Mouse (Mus musculus) CH12.LX (cell line): ENCODE data around the gene Znhit2. TPM values are rescaled to one million over a fixed set of nuclear protein-coding genes. Genes with fewer than 3 reads are reported as not detected.
A peak's percentile ranks its signal among the peaks of the same experiment; 100 is the strongest.

Experiments used
- DNase-seq: peaks from one replicate; pipeline ENCODE4 v3.0.0-alpha.2; 2013; ENCODE audit errors: extremely low read depth
- H3K27ac ChIP-seq: 2 replicates; pipeline ENCODE4 v1.5.1; 2012; ENCODE audit warnings: low read depth, mild to moderate bottlenecking, control low read depth, moderate library complexity; ENCODE audit not compliant: insufficient read depth
- H3K27me3 ChIP-seq: replicated peaks from 2 replicates; pipeline ENCODE3; 2012; ENCODE audit warnings: inconsistent platforms
- H3K36me3 ChIP-seq, 2 experiments: replicated peaks in 1 of 2; 2 replicates each; pipeline versions ENCODE3 to v1.6.1; 2012; ENCODE audit warnings: inconsistent platforms in 1 of 2, low read length in 1 of 2, mild to moderate bottlenecking in 1 of 2, mixed read lengths in 1 of 2, moderate library complexity in 1 of 2; ENCODE audit not compliant: control insufficient read depth in 1 of 2, insufficient read depth in 1 of 2
- H3K4me1 ChIP-seq, 2 experiments: 2 replicates each; pipeline ENCODE4 v1.6.1; 2012; ENCODE audit warnings: inconsistent platforms in 1 of 2, moderate library complexity in 1 of 2; ENCODE audit not compliant: insufficient read depth in 2 of 2, control insufficient read depth in 1 of 2
- H3K4me2 ChIP-seq: 2 replicates; pipeline ENCODE4 v1.6.1; 2012; ENCODE audit warnings: low read depth, mild to moderate bottlenecking, control low read depth; ENCODE audit not compliant: poor library complexity, insufficient read depth, severe bottlenecking
- H3K4me3 ChIP-seq, 3 experiments: fragments of 150-350 bp in 1 of 3; sonication (generic) in 1 of 3; replicated peaks in 1 of 3; 2 replicates each; pipeline versions ENCODE3 to v1.5.1; 2011 to 2012; ENCODE audit warnings: low read depth in 2 of 3, low read length in 2 of 3, mild to moderate bottlenecking in 2 of 3, moderate library complexity in 2 of 3, control low read depth in 1 of 3, improper control_type of control experiment in 1 of 3, inconsistent platforms in 1 of 3, mixed read lengths in 1 of 3; ENCODE audit not compliant: poor library complexity in 1 of 3
- H3K79me2 ChIP-seq: replicated peaks from 2 replicates; pipeline ENCODE4 v1.6.1; 2012; ENCODE audit warnings: mild to moderate bottlenecking, moderate library complexity; ENCODE audit not compliant: control insufficient read depth, poor library complexity, insufficient read depth, severe bottlenecking; ENCODE audit errors: extremely low read depth
- H3K9ac ChIP-seq: 2 replicates; pipeline ENCODE4 v1.6.1; 2012; ENCODE audit warnings: low read depth, mild to moderate bottlenecking, control low read depth, moderate library complexity; ENCODE audit not compliant: insufficient read depth
- H3K9me3 ChIP-seq: replicated peaks from 2 replicates; pipeline ENCODE3; 2012; ENCODE audit warnings: low read length, inconsistent platforms, mixed read lengths
- BHLHE40 ChIP-seq: IDR thresholded peaks from 2 replicates; pipeline ENCODE4 v1.6.1; 2011; ENCODE audit warnings: mild to moderate bottlenecking, low read depth, low read length, improper control_type of control experiment
- CHD1 ChIP-seq: IDR thresholded peaks from 2 replicates; pipeline ENCODE4 v1.6.1; 2012; ENCODE audit warnings: low read depth, low read length, improper control_type of control experiment, inconsistent platforms
- CHD2 ChIP-seq: IDR thresholded peaks from 2 replicates; pipeline ENCODE4 v1.6.1; 2011; ENCODE audit warnings: low read length, improper control_type of control experiment
- CTCF ChIP-seq, 2 experiments: IDR thresholded peaks in 1 of 2; conservative IDR thresholded peaks in 1 of 2; 2 replicates each; pipeline ENCODE4 v1.5.1; 2011 to 2012; ENCODE audit warnings: low read depth in 2 of 2, low read length in 2 of 2, improper control_type of control experiment in 1 of 2, inconsistent platforms in 1 of 2, mild to moderate bottlenecking in 1 of 2, moderate library complexity in 1 of 2
- E2F4 ChIP-seq: IDR thresholded peaks from 2 replicates; pipeline ENCODE4 v1.6.1; 2011; ENCODE audit warnings: low read depth, low read length, improper control_type of control experiment; ENCODE audit not compliant: insufficient replicate concordance
- ELF1 ChIP-seq: IDR thresholded peaks from 2 replicates; pipeline ENCODE4 v1.6.1; 2014; ENCODE audit warnings: low read depth, mild to moderate bottlenecking, inconsistent platforms, low read length, improper control_type of control experiment
- EP300 ChIP-seq: IDR thresholded peaks from 2 replicates; pipeline ENCODE4 v1.6.1; 2011; ENCODE audit warnings: low read length, improper control_type of control experiment
- ETS1 ChIP-seq: conservative IDR thresholded peaks from 2 replicates; pipeline ENCODE4 v1.6.1; 2012; ENCODE audit warnings: low read depth, mild to moderate bottlenecking, inconsistent platforms, low read length, improper control_type of control experiment, moderate library complexity
- GABPA ChIP-seq: IDR thresholded peaks from 2 replicates; pipeline ENCODE4 v1.6.1; 2012; ENCODE audit warnings: low read depth, low read length, improper control_type of control experiment, inconsistent platforms; ENCODE audit not compliant: insufficient replicate concordance
- HCFC1 ChIP-seq: IDR thresholded peaks from 2 replicates; pipeline ENCODE4 v1.6.1; 2012; ENCODE audit warnings: low read depth, mild to moderate bottlenecking, inconsistent platforms, low read length, improper control_type of control experiment
- IRF4 ChIP-seq: IDR thresholded peaks from 2 replicates; pipeline ENCODE4 v1.6.1; 2014; ENCODE audit warnings: low read depth, mild to moderate bottlenecking, inconsistent platforms, low read length, improper control_type of control experiment
- JUN ChIP-seq: IDR thresholded peaks from 2 replicates; pipeline ENCODE4 v1.6.1; 2011; ENCODE audit warnings: low read depth, mild to moderate bottlenecking, low read length, improper control_type of control experiment, moderate library complexity; ENCODE audit not compliant: insufficient read depth
- JUND ChIP-seq: conservative IDR thresholded peaks from 2 replicates; pipeline ENCODE4 v1.6.1; 2011; ENCODE audit warnings: low read depth, low read length, improper control_type of control experiment
- KAT2A ChIP-seq: IDR thresholded peaks from 2 replicates; pipeline ENCODE4 v1.6.1; 2012; ENCODE audit warnings: low read length, improper control_type of control experiment, inconsistent platforms; ENCODE audit not compliant: insufficient replicate concordance
- MAFK ChIP-seq: IDR thresholded peaks from 2 replicates; pipeline ENCODE4 v1.6.1; 2011; ENCODE audit warnings: low read length, improper control_type of control experiment; ENCODE audit not compliant: insufficient replicate concordance
- MAX ChIP-seq: IDR thresholded peaks from 2 replicates; pipeline ENCODE4 v1.6.1; 2011; ENCODE audit warnings: low read length, improper control_type of control experiment
- MAZ ChIP-seq: IDR thresholded peaks from 2 replicates; pipeline ENCODE4 v1.6.1; 2012; ENCODE audit warnings: low read depth, mild to moderate bottlenecking, inconsistent platforms, low read length, improper control_type of control experiment, moderate library complexity
- MEF2A ChIP-seq: IDR thresholded peaks from 2 replicates; pipeline ENCODE4 v1.6.1; 2014; ENCODE audit warnings: low read depth, mild to moderate bottlenecking, inconsistent platforms, low read length, improper control_type of control experiment, borderline replicate concordance
- MXI1 ChIP-seq: IDR thresholded peaks from 2 replicates; pipeline ENCODE4 v1.6.1; 2011; ENCODE audit warnings: mild to moderate bottlenecking, low read depth, low read length, improper control_type of control experiment
- MYC ChIP-seq: IDR thresholded peaks from 2 replicates; pipeline ENCODE4 v1.6.1; 2011; ENCODE audit warnings: low read depth, mild to moderate bottlenecking, improper control_type of control experiment, low read length
- NELFE ChIP-seq: IDR thresholded peaks from 2 replicates; pipeline ENCODE4 v1.6.1; 2011; ENCODE audit warnings: low read depth, low read length, improper control_type of control experiment
- NRF1 ChIP-seq: IDR thresholded peaks from 2 replicates; pipeline ENCODE4 v1.6.1; 2014; ENCODE audit warnings: low read depth, mild to moderate bottlenecking, inconsistent platforms, low read length, improper control_type of control experiment, moderate library complexity
- PAX5 ChIP-seq: IDR thresholded peaks from 2 replicates; pipeline ENCODE4 v1.6.1; 2012; ENCODE audit warnings: low read length, inconsistent platforms, mixed read lengths
- POLR2A ChIP-seq: IDR thresholded peaks from 2 replicates; pipeline ENCODE4 v1.6.1; 2011; ENCODE audit warnings: low read depth, mild to moderate bottlenecking, improper control_type of control experiment, low read length
- POLR2AphosphoS2 ChIP-seq: IDR thresholded peaks from 2 replicates; pipeline ENCODE4 v1.6.1; 2011; ENCODE audit warnings: low read depth, low read length, improper control_type of control experiment
- RAD21 ChIP-seq: IDR thresholded peaks from 2 replicates; pipeline ENCODE4 v1.6.1; 2011; ENCODE audit warnings: low read depth, mild to moderate bottlenecking, low read length, improper control_type of control experiment, moderate library complexity
- RCOR1 ChIP-seq: conservative IDR thresholded peaks from 2 replicates; pipeline ENCODE4 v1.6.1; 2012; ENCODE audit warnings: low read depth, mild to moderate bottlenecking, inconsistent platforms, low read length, improper control_type of control experiment
- SIN3A ChIP-seq: IDR thresholded peaks from 2 replicates; pipeline ENCODE4 v1.6.1; 2012; ENCODE audit warnings: low read length, improper control_type of control experiment, inconsistent platforms
- SMC3 ChIP-seq: IDR thresholded peaks from 2 replicates; pipeline ENCODE4 v1.6.1; 2011; ENCODE audit warnings: low read depth, low read length, improper control_type of control experiment
- TBP ChIP-seq: conservative IDR thresholded peaks from 2 replicates; pipeline ENCODE4 v1.6.1; 2011; ENCODE audit warnings: low read depth, low read length, improper control_type of control experiment
- TCF12 ChIP-seq: IDR thresholded peaks from 2 replicates; pipeline ENCODE4 v1.6.1; 2014; ENCODE audit warnings: low read depth, mild to moderate bottlenecking, inconsistent platforms, low read length, improper control_type of control experiment
- UBTF ChIP-seq: IDR thresholded peaks from 2 replicates; pipeline ENCODE4 v1.6.1; 2012; ENCODE audit warnings: low read depth, mild to moderate bottlenecking, inconsistent platforms, low read length, improper control_type of control experiment, moderate library complexity
- USF1 ChIP-seq: IDR thresholded peaks from 2 replicates; pipeline ENCODE4 v1.6.1; 2014; ENCODE audit warnings: low read depth, mild to moderate bottlenecking, inconsistent platforms, low read length, improper control_type of control experiment
- USF2 ChIP-seq: conservative IDR thresholded peaks from 2 replicates; pipeline ENCODE4 v1.6.1; 2011; ENCODE audit warnings: low read depth, low read length, improper control_type of control experiment
- ZC3H11A ChIP-seq: IDR thresholded peaks from 2 replicates; pipeline ENCODE4 v1.6.1; 2012; ENCODE audit warnings: low read depth, mild to moderate bottlenecking, inconsistent platforms, low read length, improper control_type of control experiment
- ZKSCAN1 ChIP-seq: IDR thresholded peaks from 2 replicates; pipeline ENCODE4 v1.6.1; 2012; ENCODE audit warnings: low read depth, inconsistent platforms, low read length, improper control_type of control experiment, borderline replicate concordance
- ZMIZ1 ChIP-seq: IDR thresholded peaks from 2 replicates; pipeline ENCODE4 v1.6.1; 2012; ENCODE audit warnings: low read depth, mild to moderate bottlenecking, inconsistent platforms, low read length, improper control_type of control experiment
- ZNF384 ChIP-seq: IDR thresholded peaks from 2 replicates; pipeline ENCODE4 v1.6.1; 2012; ENCODE audit warnings: low read depth, low read length, improper control_type of control experiment, inconsistent platforms
- dilution Hi-C: fragments of 300-500 bp; cut with MboI; formaldehyde crosslinking; loops from 2 replicates; pipeline ENCODE4 v1.14.3; 2020; ENCODE audit warnings: low sequenced_read_pairs; ENCODE audit not compliant: extremely low pct_unique_long_range_greater_than_20kb, extremely low pct_ligation_motif_present
- in situ Hi-C: fragments of 300-500 bp; cut with MboI; formaldehyde crosslinking; loops from 3 replicates; pipeline ENCODE4 v1.14.3; 2019; ENCODE audit warnings: low sequenced_read_pairs, low pct_ligation_motif_present, low pct_unique_long_range_greater_than_20kb, mixed read lengths
- polyA plus RNA-seq: library from polyadenylated mRNA; unstranded; fragments of >175 nt; gene quantifications from 2 replicates; pipeline ENCODE4 v1.2.1, GENCODE M21; 2012; ENCODE audit warnings: low read depth; ENCODE audit not compliant: insufficient read length
- total RNA-seq, 2 experiments: library from RNA; depleted of rRNA; stranded (reverse); fragments of 300-350 nt in 1 of 2; fragments of >200 nt in 1 of 2; gene quantifications; 2 replicates each; pipeline ENCODE4 v1.2.3; 2012 to 2014

Gene Znhit2
- total and polyA plus RNA-seq, 3 experiments = 20.1 to 29.2 (median 22.6) TPM

DNA sequence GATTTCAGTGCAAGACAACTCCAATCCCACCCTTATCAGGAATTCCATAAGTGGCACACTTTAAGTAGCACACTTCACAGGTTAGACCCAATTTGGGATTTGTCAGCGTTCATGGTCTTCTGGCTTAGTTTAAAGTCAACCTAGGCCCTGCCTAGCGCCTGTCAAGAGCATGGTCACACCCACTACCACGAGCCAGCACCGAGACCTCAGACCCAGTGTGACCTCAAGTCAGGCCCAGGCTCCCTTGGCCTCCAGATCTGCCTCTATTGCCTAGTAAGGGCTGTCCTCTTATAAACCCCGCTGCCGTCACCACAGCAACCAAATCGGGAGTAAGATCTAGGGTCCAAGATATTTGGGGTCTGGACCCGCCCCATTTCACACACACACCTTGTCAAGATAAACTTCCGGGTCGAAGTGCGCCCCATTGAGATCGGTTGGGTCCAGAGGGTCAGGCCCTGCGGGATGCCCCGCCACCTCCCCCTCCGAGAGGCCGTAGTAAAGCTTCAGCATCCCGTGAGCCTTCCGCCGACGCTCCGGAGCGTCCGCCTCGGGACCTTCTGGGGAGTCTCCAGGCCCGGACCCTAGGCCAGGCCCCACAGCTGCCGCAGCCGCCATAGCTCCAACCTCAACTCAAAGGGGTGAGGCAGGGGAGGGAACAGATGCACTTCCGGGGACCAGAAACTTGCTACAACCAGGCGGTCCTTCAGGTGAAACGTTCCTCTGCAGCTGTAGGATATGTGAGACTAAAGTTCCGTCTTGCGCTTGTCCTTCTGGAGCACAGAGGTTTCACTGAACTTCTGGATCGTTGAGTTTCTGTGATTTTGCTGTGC lies 15.8 kb downstream of the Znhit2 start, which contains the start of gene Vps51:
Gene Vps51, minus strand, starts transcription at position 668 of the 830 bp plus-strand sequence.
- H3K27me3 ChIP-seq = no peaks in the 10 kb centered on the region
- peaks cover 20% of the 10 kb centered on the region for H3K79me2 ChIP-seq
- peak within 1 kb of the TSS; percentile 80 to 97 (median 97) for H3K4me3 ChIP-seq
- TF ChIP-seq TBP (peak; percentile 87), IRF4 (peak; percentile 78), BHLHE40 (0 out of 2 replicates have a peak, but pooled peaks have one; percentile 32), EP300 (no peak), POLR2AphosphoS2 (peak; percentile 61; the same call in 1 of the 2 replicates), HCFC1 (peak; percentile 92), MXI1 (peak; percentile 78; the same call in 1 of the 2 replicates), USF1 (no peak), ZKSCAN1 (no peak), NELFE (peak; percentile 75), CTCF (conservative IDR thresholded peaks at IDR 0.05 in 1 of 2, IDR thresholded peaks at IDR 0.05 in 1 of 2; ENCODE audit: low read depth in 2 of 2, low read length in 2 of 2) (no peak), ELF1 (peak; percentile 89), ETS1 (no peak), GABPA (peak; percentile 23; the same call in 1 of the 2 replicates), UBTF (no peak), TCF12 (peak; percentile 86), KAT2A (peak; percentile 91; the same call in 1 of the 2 replicates), E2F4 (no peak), MEF2A (peak; percentile 71), ZNF384 (peak; percentile 50), MAFK (no peak), JUND (peak; percentile 41; the same call in 1 of the 2 replicates), USF2 (no peak), NRF1 (peak; percentile 55), JUN (no peak), ZC3H11A (no peak), CHD1 (0 out of 2 replicates have a peak, but pooled peaks have one; percentile 28), MYC (peak; percentile 83; the same call in 1 of the 2 replicates), RCOR1 (0 out of 2 replicates have a peak, but pooled peaks have one; percentile 40), MAX (peak; percentile 88), SIN3A (peak; percentile 99), CHD2 (peak; percentile 85; the same call in 1 of the 2 replicates), SMC3 (no peak), PAX5 (no peak), RAD21 (no peak), POLR2A (peak; percentile 72), MAZ (no peak; the same call in none of the 2 replicates), ZMIZ1 (0 out of 2 replicates have a peak, but pooled peaks have one; percentile 31)
- dilution Hi-C loops = no loop called here
- peaks cover 34 to 58% of the 10 kb centered on the region in 2 experiments for H3K36me3 ChIP-seq
- peak within 1 kb of the TSS; percentile 90 for H3K9ac ChIP-seq
- no peaks in the 10 kb centered on the region for H3K9me3 ChIP-seq
- peak; percentile 93 for DNase-seq
- H3K27ac ChIP-seq = peak within 1 kb of the TSS; percentile 65; the same call in 1 of the 2 replicates
- peaks cover 3 to 26% of the 10 kb centered on the region in 2 experiments for H3K4me1 ChIP-seq
- H3K4me2 ChIP-seq = peak within 1 kb of the TSS; percentile 92
- in situ Hi-C loops = no loop called here
